Mouse (Mus musculus) T-helper 1 cell (primary cell): ENCODE measurements at regions not wholly inside any gene's neighbourhood (a gene's known extent, or its start where the extent isn't known, plus 50 kb on each side); places are given as distances from the start of the nearest gene placed in this dataset.
"Not testable (repeated sequence)": the region's sequence is repeated elsewhere in the genome, so short reads cannot be mapped to it uniquely, and the experiment has no call there.

Source experiments
- in situ Hi-C: fragments of 300-600 bp; cut with MboI, MseI; formaldehyde crosslinking; loops from one replicate; pipeline ENCODE4 v1.15.1; 2025; ENCODE audit warnings: high pct_unique_total_duplicates

DNA sequence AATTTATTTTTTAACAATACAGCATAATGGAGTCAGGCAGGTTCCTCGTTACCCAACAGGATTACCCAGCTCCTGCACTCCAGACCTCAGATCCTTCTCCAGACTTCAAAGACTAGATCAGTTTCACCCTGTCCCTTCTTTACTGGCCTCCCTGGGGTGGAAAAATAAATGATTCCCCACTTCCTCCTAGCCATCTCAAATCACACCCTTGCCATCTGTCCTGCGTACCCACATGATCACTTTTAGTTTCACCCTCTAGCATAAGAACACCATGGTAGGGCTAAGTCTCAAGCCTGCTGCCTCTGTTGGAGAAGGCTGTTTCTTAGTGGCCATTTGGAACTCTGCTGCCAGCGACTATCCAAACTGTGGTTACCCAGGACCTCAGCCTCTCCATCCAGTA lies 222.0 kb downstream of the Plxna1 start:
- in situ Hi-C loops, result no loop called here

DNA sequence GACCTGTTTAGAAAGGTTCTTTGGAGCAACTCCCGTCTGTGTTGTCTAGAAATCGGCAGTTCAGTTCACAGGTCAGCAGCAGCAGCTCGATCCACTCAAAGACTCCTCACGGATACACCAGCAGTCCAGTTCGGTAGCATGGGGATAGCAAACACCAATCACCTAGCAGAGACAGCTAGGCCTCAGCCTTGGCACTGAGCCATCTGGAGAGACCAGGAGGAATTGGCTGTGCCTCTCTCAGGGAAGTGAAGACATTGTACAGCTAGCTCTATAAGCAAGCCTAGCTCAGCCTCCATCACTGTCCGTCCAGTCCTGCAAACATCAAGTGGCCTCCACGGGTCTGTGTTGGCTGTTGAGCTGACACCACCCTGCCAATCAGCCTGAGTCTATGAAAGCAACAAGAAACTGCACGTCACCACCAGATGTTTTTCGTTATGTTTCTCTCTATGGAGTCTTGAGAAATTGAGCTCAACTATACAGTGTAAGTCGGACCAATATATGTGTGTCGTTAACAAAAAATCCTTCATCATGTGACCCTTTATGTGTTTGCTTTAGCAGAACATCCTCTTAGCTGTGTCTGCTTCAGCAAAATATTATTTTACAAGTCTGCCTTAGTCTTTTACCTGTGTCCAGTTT lies 209.3 kb downstream of the Plxna1 start:
- in situ Hi-C loops, result no loop called here

DNA sequence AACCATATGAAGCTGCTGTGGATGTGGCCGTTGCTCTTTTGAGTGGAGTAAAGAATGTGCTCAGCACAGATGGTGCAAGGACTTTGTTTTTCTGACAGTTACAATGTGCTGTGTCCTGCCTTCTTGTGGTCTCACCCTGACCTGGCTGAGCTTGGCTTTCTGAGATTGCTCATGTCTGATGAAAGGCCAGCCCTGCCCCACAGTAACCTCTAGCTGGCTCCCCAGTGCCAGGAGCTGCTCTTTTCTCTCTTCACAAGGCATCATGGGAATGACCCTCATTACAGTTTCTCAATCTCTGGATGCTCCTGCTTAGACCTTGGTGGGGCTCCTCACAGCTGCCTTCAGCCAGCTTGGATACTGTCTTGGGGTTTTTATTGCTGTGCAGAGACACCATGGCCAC lies 204.9 kb downstream of the Plxna1 start:
- in situ Hi-C loops, result no loop called here

DNA sequence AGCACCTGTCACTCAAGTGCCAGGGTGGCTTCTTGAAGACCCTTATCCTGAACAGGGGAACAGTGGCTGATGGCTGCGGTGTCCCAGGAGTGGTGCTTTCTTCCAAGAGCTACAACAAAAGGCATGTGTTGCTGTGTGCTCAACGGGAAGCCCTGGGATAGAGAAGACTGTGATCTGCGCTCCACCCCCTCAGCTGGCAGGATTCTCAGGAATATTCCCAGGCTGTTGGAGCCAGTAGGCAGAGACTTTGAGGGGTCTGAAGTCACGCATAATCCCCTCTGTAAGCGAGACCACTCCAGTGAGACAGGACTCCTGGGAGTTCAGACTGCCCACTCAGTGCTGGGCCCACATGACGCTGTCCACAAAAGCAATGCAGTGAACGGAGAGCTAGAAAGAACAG lies 202.4 kb downstream of the Plxna1 start:
- in situ Hi-C loops, result no loop called here

DNA sequence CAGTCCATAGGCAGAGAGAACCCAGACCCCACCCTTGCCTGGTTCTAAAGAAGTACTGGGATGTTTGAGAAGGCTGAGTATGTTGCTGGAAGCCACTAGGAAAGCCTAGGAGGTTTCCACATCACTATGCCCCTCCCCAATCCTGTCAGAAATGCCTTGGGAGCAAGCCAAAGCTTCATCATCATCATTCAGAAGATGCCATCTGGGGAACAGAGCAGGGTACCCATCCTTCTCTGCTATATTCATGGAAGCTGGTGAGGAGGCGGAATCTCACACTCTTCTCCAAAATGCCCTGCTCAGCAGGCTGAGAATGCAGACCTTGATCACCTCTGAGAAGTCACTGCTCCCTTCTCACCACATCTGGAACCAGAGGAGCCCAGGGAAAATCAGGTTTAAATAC lies 200.7 kb downstream of the Plxna1 start:
- in situ Hi-C loops, result no loop called here

DNA sequence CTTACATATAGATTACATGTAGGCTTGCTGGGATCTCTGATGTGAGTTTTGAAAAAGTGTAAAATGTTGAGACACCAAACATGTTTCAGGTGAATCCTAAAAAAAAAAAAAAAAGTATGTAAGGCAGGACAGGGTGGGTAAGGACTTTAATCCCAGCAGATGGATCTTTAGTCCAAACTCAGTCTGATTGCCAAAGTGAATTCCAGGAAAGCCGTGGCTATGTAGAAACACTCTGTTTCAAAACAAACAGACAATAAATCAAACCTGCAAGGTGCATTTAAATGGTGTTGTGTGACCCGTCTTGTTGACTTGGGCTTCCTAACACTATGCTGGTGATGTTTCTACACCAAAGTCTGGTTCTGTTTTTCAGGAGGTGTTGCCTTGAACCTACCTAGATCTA lies 192.9 kb downstream of the Plxna1 start:
- in situ Hi-C loops, result no loop called here

DNA sequence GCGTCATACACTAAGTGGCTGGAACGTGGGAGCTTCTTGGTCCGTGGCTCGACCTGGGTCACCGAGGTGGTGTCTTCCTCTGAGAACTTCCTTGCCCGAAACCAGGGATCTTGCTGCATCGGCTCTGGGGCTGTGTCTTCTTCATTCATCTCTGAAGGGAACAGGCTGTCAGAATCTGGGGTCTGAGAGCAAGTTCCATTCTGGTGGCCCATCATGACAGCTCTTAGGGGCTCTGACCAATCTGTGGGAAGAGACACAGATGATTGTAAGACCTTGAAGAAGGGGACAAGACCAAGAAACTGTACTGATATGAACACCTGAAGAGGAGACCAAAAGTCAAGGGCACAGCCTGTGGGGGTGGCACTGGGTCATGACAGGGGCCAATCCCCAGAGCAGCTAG lies 177.5 kb downstream of the Plxna1 start:
- in situ Hi-C loops, result not testable (repeated sequence)

DNA sequence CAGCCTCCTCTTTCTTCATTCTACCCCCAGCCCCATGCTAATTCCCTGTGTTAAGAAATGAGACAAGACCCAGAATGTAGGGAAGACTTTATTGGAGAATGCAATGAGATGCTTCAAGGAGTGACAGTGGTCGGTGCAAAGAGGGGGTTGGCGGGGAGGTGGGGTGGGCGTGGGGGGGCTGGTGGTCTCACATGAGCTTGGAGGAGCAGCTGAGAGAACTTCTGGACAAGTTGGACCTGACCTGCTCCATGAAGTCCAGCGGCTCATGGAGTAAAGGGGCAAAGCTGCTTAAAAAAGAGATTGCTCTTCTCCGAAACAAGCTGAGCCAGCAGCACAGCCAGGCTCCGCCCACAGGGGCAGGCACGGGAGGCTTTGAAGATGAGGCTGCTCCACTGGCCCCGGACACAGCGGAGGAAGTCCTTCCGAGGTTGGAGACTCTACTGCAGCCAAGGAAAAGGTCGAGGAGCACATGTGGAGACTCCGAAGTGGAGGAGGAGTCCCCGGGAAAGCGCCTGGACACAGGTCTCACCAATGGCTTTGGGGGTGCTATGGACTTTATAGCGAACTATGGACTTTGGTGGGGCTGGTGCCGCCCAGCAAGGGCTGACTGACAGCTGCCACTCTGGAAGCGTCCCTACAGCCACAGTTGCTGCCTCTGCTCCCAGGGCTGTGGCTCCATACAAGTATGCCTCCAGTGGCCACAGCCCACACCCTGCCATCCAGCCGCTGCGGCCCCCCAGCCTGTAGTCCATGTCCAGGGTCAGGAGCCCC lies 161.7 kb downstream of the Plxna1 start:
- in situ Hi-C loops, result not testable (repeated sequence)

DNA sequence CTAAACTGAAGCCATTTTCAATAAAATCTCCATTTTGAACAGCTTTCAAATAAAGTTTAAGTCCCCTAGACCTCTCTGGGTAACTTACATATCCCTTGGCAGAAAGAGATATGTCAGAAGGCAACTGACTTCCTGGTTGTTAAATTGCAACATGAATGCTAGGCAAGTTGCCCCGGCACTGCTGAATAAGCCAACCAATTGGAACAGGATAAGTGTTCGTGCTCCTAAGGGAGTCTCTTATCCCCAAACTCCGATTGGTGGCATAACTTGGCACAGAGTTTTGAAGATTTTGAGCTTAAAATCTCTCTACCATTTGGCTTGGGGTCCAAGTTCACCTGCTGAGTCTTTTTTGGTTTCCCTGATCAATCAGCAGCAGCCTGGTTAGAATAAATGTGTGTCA lies 147.4 kb downstream of the Plxna1 start:
- in situ Hi-C loops, result no loop called here

DNA sequence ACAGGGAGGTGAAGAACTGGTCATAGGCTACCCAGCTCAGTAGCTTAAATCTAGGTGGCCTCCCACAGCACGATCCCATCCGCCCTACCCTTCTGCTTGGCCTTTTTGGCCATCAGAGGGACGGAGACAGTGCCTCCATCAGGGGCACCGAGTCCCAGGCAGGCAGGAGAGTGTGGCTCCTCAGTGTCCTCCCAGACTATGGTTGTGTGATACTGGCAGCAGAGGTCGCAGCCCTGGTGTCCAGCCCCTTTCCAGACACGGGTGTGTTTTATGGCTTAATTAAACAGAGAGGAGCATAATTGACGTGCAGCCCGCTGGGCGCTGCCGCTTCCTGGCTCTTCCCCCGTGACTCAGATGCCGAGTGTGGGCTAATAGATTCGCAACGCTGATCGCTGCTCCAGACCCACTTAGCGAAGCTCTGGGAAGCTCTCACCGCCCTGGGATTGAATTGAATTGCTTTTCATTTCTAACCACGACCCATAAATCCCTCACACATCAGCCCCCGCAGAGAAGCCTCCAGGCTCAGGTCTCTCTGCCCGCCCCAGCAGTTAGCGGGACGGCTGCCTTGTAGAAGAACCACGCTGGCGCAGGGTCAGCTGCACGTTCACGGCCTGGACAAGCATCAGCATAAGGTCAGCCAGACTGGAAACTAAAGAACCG lies 126.9 kb downstream of the Plxna1 start:
- in situ Hi-C loops, result no loop called here

DNA sequence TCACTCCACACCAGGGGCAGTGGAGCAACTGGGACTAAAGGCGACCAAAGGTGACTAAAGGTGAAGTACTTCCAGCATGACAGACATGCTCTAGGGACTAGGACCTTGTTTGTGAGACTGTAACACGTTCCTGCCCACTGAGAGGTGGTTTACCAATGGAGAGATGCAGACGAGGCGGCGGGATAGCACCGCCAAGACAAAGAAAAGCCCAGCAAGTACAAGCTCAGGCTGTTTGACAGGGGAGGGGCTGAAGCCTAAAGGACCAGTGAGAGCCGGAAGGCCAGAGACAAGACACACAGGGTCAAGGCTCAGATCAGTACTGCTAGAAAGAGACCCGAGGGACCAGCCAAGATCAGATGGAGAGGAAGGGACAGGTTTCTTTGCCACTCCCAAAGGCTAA lies 126.2 kb downstream of the Plxna1 start:
- in situ Hi-C loops, result no loop called here

DNA sequence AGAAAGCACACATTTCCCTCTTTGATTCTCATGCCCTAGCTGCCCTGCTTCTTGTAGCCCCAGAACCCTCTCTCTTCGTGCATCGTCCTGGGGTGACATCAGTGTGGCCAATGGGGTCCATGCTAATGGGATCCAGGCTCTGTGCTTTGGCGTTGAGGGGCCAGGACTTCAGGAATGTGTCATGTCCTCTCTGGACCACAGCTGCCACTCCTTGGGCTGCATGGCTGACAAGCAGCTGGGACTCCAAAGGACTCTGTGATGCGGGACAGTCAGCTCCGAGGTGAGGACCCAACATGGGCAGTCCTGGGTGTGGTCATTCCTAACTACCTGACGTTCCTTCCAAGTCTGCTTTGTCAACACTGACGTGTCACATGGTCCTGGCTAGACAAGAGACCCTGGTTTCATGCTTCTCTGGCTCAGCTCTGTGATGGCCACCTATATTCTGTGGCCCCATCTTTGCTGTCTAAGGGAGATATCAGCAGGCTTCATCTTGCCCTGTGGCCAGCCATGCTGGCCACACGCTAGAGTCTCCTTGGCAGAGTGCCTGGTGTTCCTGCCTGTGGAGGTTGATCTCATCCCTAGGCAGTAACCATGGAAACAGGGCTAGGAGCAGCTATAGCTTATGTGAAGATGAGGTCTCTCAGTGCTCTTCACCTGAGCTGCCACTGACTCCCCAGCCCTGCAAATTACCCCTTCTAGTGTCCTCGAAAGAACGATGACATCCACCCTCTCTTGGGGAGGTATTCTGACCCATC lies 125.4 kb downstream of the Plxna1 start:
- in situ Hi-C loops, result no loop called here

DNA sequence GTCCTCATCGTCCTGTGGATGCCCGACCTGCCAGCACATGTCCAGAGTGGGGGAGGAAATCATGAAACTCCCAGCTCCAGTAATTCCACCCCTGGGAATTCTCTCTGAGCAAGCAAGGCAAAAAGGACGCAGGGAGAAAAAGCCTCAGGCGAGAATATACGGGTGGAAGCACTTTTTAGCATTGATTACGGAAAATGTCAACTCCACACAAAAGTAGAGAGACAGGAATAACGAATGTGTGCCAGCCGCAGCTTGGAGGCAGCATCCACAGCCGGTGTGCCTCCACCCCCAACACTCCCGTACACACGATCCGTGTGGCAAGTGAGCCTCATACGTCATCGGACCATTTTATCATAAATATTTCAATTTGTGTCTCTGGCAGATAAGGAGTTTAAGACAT lies 123.5 kb downstream of the Plxna1 start:
- in situ Hi-C loops, result no loop called here

DNA sequence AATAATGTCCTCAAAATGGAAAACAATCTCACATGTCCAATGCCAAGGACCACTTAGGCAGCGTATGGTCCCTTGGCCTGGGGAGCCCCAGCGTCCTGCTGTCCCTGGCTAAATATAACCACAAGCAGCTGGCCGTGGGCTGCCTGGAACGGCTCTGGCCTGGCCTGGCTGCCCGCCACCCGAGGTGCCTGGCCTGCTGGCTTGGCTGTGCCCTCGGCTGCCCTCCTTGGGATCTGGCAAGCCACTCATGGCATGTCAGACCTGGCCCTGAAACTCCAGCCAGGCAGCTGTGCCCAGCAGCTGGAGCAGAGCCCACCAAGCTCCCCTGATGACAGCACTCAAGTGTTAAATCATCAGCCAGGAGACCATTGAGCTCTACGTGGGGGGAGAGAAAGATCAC lies 122.9 kb downstream of the Plxna1 start:
- in situ Hi-C loops, result no loop called here

DNA sequence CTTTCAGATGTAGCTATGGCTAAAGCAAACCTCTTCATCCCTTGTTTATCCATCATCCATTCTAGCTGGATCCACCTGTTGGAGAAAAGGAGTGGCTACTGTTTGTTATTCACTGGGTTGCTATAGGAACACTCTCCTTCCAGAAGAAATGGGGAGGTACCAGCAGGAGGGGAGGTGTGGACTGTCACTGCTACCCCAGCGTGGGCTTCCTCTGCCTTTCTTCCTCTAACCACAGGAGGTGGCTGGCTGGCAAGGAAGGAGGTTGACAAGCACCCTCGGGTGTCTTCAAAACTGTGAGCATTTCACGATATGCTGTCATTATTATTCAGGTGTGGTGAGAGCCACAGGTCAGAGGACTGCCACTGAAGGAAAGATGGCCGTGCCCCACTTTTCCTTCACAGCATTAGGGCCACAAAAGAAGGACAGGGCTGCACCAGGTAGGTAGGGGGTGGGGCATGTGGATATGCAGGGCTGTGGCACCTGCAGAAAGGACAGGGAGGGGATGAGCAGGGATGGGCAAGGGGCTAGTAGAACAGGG lies 122.2 kb downstream of the Plxna1 start:
- in situ Hi-C loops, result no loop called here

DNA sequence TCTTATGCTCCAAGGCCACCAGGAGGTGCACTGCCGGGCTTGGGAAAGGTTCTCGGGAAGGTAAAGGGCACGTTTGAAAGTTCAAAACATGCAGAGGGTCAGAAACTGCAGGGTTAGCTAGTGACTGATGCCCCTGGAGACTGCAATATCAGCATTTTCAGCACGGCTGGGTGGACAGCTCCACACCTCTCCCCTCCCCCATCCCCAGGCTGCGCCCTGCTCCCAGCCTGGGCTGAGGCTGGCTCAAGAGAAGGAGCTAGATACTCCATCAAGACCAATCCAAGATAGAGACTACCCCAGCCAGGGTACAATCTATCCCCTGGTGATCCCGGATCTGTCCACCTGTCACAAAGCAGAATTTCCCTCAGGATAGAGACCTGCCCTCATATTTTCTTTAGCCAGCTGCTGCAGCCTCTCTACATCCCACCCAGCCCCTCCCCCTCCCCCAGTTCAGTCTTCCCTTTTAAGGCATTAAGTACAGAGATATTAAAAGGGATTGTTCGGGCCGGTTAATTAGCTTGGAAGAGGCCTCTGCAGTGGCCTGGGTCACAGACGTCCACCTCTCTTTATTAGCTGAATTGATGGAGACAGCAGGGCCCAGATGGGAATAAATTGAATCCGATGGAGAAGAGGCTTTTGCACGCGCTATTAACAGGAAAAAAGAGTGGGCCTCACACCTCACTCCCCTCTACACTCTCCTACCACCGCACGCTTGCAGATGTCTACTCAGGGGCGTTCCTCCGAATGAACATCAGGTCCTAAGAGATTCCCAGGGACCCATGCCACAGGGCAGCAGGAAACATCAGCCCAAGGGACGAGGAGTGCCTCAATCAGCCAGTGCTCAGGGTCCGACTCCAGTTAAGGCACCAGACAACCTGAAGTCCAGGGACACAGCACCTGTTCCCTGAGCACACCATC lies 119.8 kb downstream of the Plxna1 start:
- in situ Hi-C loops, result no loop called here

DNA sequence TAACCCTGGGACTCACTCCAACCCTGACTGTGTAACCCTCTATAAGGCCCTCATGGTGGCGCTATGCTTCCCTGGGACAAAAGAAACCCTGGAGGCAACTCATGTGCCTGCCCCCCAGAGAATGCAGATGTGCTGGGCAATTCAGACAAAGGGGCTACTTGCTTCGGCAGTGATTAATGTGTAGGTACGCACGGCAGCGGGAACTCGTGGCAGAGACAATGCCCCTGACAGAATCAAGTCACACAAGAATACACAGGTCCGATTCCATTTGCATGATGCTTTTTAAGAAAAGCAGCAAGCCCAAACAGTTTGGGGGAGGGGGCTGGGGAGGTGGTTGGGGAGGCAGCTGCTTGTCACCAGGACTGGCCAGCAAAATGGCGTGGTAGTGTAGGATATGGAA lies 116.9 kb downstream of the Plxna1 start:
- in situ Hi-C loops, result no loop called here

DNA sequence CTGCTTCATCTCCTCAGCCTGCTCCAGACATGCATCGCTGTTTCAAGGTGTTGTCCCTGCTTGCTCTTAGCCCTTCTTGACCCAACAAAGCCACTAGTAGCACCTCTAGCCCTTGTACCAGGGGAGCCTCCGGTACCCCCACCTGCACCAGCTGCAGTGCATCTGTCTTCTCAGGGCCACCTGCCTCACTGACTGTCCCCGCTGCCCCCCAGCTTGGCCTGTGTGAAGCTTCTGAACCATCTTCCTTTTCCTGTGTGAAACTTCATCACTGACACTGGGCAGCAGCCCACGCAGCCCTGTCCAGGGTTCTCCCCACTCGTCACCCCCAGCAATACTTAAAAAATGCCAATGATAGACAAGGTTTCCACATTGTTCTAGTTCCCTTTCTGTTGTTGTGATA lies 116.2 kb downstream of the Plxna1 start:
- in situ Hi-C loops, result no loop called here

DNA sequence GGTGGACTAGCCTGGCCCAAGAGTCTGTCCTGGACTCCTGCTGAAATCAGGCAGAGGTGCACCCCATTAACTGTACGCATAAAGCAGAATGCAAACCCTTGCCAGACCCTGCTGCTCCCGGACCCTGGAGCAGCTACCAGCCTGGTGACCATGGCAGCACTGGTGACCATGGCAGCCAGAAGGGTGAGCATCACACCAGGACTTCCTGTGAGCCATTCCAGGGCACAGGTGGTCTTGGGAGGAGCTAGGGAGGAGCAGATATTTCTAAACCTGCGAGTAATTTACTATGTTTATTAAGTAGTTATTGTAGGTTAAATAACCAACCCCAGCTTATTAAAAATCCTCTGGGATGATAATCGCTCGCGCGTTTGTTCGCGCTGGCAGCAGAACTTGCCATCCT lies 113.8 kb downstream of the Plxna1 start:
- in situ Hi-C loops, result no loop called here

DNA sequence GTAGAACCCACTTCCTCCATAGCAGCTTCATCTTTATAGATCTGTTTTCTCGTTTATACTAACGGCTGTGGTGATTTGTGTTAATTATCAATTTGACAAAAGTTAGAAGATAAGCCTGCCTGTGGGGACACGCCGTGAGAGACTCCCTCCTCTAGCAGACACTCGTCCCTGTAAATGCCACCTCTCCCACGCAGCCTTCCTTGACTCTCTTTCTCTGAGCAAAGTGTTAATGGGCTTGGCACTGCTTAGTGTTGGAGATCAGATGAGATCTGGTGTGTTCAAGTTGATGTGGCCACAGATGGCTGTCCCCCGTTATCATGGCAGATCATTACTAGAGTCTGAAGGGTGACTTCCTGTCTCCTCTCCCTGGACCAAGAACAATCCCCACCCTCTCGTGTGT lies 113.1 kb downstream of the Plxna1 start:
- in situ Hi-C loops, result no loop called here

DNA sequence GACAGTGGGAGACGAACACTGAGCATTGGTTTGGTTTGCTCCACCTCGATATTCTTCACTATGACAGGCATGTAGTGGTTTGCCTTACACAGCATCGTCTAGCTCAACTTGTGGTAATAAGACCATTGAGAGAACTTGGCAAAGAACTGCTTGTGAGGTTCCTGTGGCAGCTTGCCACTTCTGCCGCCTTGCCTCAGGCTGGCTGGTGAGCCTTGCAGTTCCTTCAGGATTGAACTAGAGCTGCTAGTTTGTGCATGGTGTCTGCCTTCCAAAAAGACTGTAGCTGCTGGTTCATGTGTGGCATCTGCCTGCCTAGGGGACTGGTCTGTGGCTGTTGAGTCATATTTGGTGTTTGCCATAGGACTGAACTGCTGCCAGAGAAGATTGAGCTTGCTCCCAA lies 110.8 kb downstream of the Plxna1 start:
- in situ Hi-C loops, result no loop called here
